Mouse (Mus musculus) liver, embryonic 13.5 days (tissue): ENCODE results near the gene Egfl8. TPM values are rescaled to one million over a fixed set of nuclear protein-coding genes. Genes with fewer than 3 reads are reported as not detected.

ENCODE experiments used
- ATAC-seq: fragments of 200-750 bp; cut with Nextera tagmentation; 2 replicates; pipeline ENCODE4 v1.8.0; 2017; ENCODE audit warnings: low read depth, mild to moderate bottlenecking, moderate number of reproducible peaks, moderate library complexity
- DNase-seq: peaks from one replicate; pipeline ENCODE4 v3.0.0; 2022
- H3K27ac ChIP-seq: fragments of 300-500 bp; sonication (generic); 2 replicates; pipeline ENCODE4 v1.5.1; 2015; ENCODE audit warnings: moderate library complexity, mild to moderate bottlenecking, inconsistent platforms
- H3K27me3 ChIP-seq: fragments of 300-500 bp; sonication (generic); 2 replicates; pipeline ENCODE4 v1.6.1; 2015; ENCODE audit warnings: mild to moderate bottlenecking, inconsistent platforms
- H3K36me3 ChIP-seq: fragments of 300-500 bp; sonication (generic); 2 replicates; pipeline ENCODE4 v1.6.1; 2015; ENCODE audit warnings: mild to moderate bottlenecking, inconsistent platforms
- H3K4me1 ChIP-seq: fragments of 300-500 bp; sonication (generic); replicated peaks from 2 replicates; pipeline ENCODE4 v1.6.1; 2015; ENCODE audit warnings: inconsistent platforms
- H3K4me2 ChIP-seq: fragments of 300-500 bp; sonication (generic); 2 replicates; pipeline ENCODE4 v1.6.1; 2015; ENCODE audit warnings: inconsistent platforms, mild to moderate bottlenecking, moderate library complexity
- H3K4me3 ChIP-seq: fragments of 300-500 bp; sonication (generic); replicated peaks from 2 replicates; pipeline ENCODE4 v1.5.1; 2015; ENCODE audit warnings: mild to moderate bottlenecking, inconsistent platforms
- H3K9ac ChIP-seq: fragments of 300-500 bp; sonication (generic); 2 replicates; pipeline ENCODE4 v1.6.1; 2015; ENCODE audit warnings: mild to moderate bottlenecking, inconsistent platforms
- H3K9me3 ChIP-seq: fragments of 300-500 bp; sonication (generic); replicated peaks from 2 replicates; pipeline ENCODE4 v1.6.1; 2016; ENCODE audit warnings: inconsistent platforms
- WGBS: fragments of 180-500 bp; shearing (Covaris S2); methylation state at CpG from one replicate; pipeline ENCODE4 v1.1.7; 2015; ENCODE audit not compliant: insufficient replicate concordance; 5-methylcytosine and 5-hydroxymethylcytosine counted together
- polyA plus RNA-seq: library from polyadenylated mRNA; unstranded; fragments of >200 nt; fragmentation: Nextera tagmentation; extraction: Ambion mirVana; gene quantifications from 2 replicates; pipeline ENCODE4 v1.2.1, GENCODE M21; 2015

Egfl8 gene
- polyA plus RNA-seq, 1 experiment from 2014 or later, result 0.30 TPM

DNA sequence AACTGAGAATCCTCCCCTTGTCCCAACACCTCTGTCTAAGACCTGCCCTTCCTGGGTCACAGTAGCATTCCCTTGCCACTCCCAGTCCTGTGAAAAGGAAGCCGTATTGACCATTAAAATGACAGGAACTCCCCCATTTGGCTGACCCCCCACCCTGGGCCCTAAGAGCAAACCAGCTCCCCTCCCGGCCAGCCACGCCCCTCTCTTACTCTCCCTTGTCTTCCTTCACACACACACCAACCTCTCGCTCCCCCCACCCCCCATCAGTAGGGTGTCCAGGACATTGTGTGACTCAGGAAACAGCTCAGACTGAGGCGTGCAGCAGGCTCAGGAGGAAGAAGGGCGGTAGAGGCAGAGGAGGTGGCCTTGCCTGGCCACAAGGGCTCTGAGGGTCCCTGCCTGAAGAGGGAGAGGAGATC lies 51.8 kb downstream of the Egfl8 start, which contains the start of gene Notch4:
TSS of gene Notch4 (plus strand) at position 266 of the 419 bp plus-strand sequence.
- Histone ChIP-seq H3K9ac (no peak within 1 kb of the TSS), H3K4me2 (peak within 1 kb of the TSS; percentile 0; the same call in 1 of the 2 replicates)

DNA sequence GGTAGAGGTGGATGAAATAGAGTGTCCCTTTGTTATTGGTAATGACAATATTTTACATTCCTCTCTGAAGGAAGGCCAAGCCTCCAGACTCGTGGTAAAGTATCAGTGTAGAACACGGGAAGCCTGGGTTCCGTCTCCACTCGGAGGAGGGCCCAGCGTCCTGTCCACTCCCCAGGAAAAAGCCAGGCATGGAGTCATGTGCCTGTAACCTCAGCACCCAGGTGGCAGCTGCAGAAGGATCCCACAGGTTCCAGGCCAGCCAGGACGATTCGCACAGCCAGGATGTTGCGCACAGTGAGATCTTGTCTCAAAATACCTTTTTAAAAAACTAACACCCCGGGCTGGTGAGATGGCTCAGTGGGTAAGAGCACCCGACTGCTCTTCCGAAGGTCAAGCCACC lies 52.4 kb downstream of the Egfl8 start:
- Histone ChIP-seq H3K9ac (no peak overlapping the region), H3K4me3 (no peak overlapping the region), H3K36me3 (no peaks in the 10 kb centered on the region), H3K27ac (no peak overlapping the region), H3K4me2 (no peak overlapping the region), H3K9me3 (no peaks in the 10 kb centered on the region), H3K4me1 (peaks cover 29% of the 10 kb centered on the region), H3K27me3 (peaks cover 8% of the 10 kb centered on the region; the same call in 1 of the 2 replicates)
- DNase-seq, result no peak
- ATAC-seq, result no peak
- 63% methylated on average over 11 of the region's 11 CpGs for WGBS

More for the DNA sequence above, 51.8 kb downstream of the Egfl8 start, which contains the start of gene Notch4:
- peaks cover 12% of the 10 kb centered on the region; the same call in 1 of the 2 replicates for H3K27me3 ChIP-seq
- WGBS, result 10% methylated on average over 6 of the region's 6 CpGs
- ATAC-seq, result 0 out of 2 replicates have a peak, but pooled peaks have one; percentile 36
- 0 out of 2 replicates have a peak within 1 kb of the TSS, but pooled peaks have one; percentile 35 for H3K27ac ChIP-seq
- H3K9me3 ChIP-seq, result no peaks in the 10 kb centered on the region
- H3K36me3 ChIP-seq, result no peaks in the 10 kb centered on the region
- DNase-seq, result no peak
- H3K4me1 ChIP-seq, result peaks cover 29% of the 10 kb centered on the region
- no peak within 1 kb of the TSS for H3K4me3 ChIP-seq

Other genes starting within 250 kb of the Egfl8 start
- not detected in 2 replicates for gene Btnl1, start 238.8 kb downstream of the Egfl8 start, polyA plus RNA-seq
- 0.21 TPM in 1 of 2 replicates, not detected in the other for gene BC051142, start 217.2 kb downstream of the Egfl8 start, polyA plus RNA-seq
- not detected in 2 replicates for gene Btnl4, start 138.7 kb downstream of the Egfl8 start, polyA plus RNA-seq
- not detected in 2 replicates for gene Btnl6, start 98.6 kb downstream of the Egfl8 start, polyA plus RNA-seq
- gene Notch4, start 51.7 kb downstream of the Egfl8 start, polyA plus RNA-seq, result 0.43 and 0.55 TPM in 2 replicates
- 8.5 and 8.9 TPM in 2 replicates for gene Gpsm3, start 26.2 kb downstream of the Egfl8 start, polyA plus RNA-seq
- 3.8 TPM in 2 replicates for gene Pbx2, start 24.7 kb downstream of the Egfl8 start, polyA plus RNA-seq
- 0.68 and 0.72 TPM in 2 replicates for gene Ager, start 18.1 kb downstream of the Egfl8 start, polyA plus RNA-seq
- 86.1 and 93.6 TPM in 2 replicates for gene Rnf5, start 12.3 kb downstream of the Egfl8 start, polyA plus RNA-seq
- 24.9 and 27.0 TPM in 2 replicates for gene Agpat1, start 11.7 kb downstream of the Egfl8 start, polyA plus RNA-seq
- gene Ppt2, start 12.5 kb upstream of the Egfl8 start, polyA plus RNA-seq, result 10.4 and 12.0 TPM in 2 replicates
- 0.05 and 0.07 TPM in 2 replicates for gene Prrt1, start 13.6 kb upstream of the Egfl8 start, polyA plus RNA-seq
- 5.6 and 5.9 TPM in 2 replicates for gene Fkbpl, start 28.8 kb upstream of the Egfl8 start, polyA plus RNA-seq
- gene Atf6b, start 31.2 kb upstream of the Egfl8 start, polyA plus RNA-seq, result 24.6 and 27.4 TPM in 2 replicates
- 0.05 and 0.08 TPM in 2 replicates for gene Tnxb, start 54.6 kb upstream of the Egfl8 start, polyA plus RNA-seq
- 1.2 and 1.4 TPM in 2 replicates for gene C4b, start 127.9 kb upstream of the Egfl8 start, polyA plus RNA-seq
- gene Cyp21a1, start 188.6 kb upstream of the Egfl8 start, polyA plus RNA-seq, result not detected in 2 replicates
- gene Stk19, start 221.0 kb upstream of the Egfl8 start, polyA plus RNA-seq, result 19.9 and 20.2 TPM in 2 replicates
- gene Dxo, start 221.0 kb upstream of the Egfl8 start, polyA plus RNA-seq, result 28.6 and 30.9 TPM in 2 replicates
- gene Skiv2l, start 234.2 kb upstream of the Egfl8 start, polyA plus RNA-seq, result 24.0 and 26.1 TPM in 2 replicates
- 60.1 and 65.1 TPM in 2 replicates for gene Nelfe, start 234.4 kb upstream of the Egfl8 start, polyA plus RNA-seq
- gene Cfb, start 246.5 kb upstream of the Egfl8 start, polyA plus RNA-seq, result 118 and 133 TPM in 2 replicates